Mouse (Mus musculus) adrenal gland, postnatal 25 days (tissue): ENCODE data around the gene Ttyh1. TPM values are rescaled to one million over a fixed set of nuclear protein-coding genes. Genes with fewer than 3 reads are reported as not detected.

Experiments used
- total RNA-seq: library from RNA; stranded (reverse); gene quantifications from 2 replicates; pipeline ENCODE4 v1.2.3, GENCODE M21; 2021

The Ttyh1 gene
- total RNA-seq, 1 experiment from 2014 or later, result 2.3 TPM

Other genes with a start within 250 kb of the Ttyh1 start
- gene Gm14548, start 221.3 kb upstream of the Ttyh1 start, total RNA-seq, result not detected in 2 replicates
- 0.24 and 0.48 TPM in 2 replicates for gene Lilra6, start 203.9 kb upstream of the Ttyh1 start, total RNA-seq
- 1.2 TPM in 2 replicates for gene Lair1, start 56.2 kb upstream of the Ttyh1 start, total RNA-seq
- gene Leng8, start 17.6 kb downstream of the Ttyh1 start, total RNA-seq, result 131 and 169 TPM in 2 replicates
- gene Leng9, start 31.0 kb downstream of the Ttyh1 start, total RNA-seq, result 11.5 and 12.2 TPM in 2 replicates
- 42.7 and 45.5 TPM in 2 replicates for gene Cdc42ep5, start 45.5 kb downstream of the Ttyh1 start, total RNA-seq
- 1.4 TPM in 2 replicates for gene Lilra5, start 118.3 kb downstream of the Ttyh1 start, total RNA-seq
- 0.21 TPM in 1 of 2 replicates, not detected in the other for gene Ncr1, start 218.3 kb downstream of the Ttyh1 start, total RNA-seq